Mouse (Mus musculus) hindbrain, embryonic 12.5 days (tissue): ENCODE results near the gene Rcbtb2. TPM values are rescaled to one million over a fixed set of nuclear protein-coding genes. Genes with fewer than 3 reads are reported as not detected.

ENCODE experiments used
- ATAC-seq: fragments of 200-750 bp; cut with Nextera tagmentation; 2 replicates; pipeline ENCODE4 v1.8.0; 2017; ENCODE audit warnings: moderate TSS enrichment; ENCODE audit not compliant: low FRiP score
- H3K27ac ChIP-seq: fragments of 300-500 bp; sonication (generic); 2 replicates; pipeline ENCODE4 v1.5.1; 2016; ENCODE audit warnings: mild to moderate bottlenecking
- H3K27me3 ChIP-seq: fragments of 300-500 bp; sonication (generic); 2 replicates; pipeline ENCODE4 v1.6.1; 2016; ENCODE audit warnings: mild to moderate bottlenecking
- H3K36me3 ChIP-seq: fragments of 300-500 bp; sonication (generic); 2 replicates; pipeline ENCODE4 v1.6.1; 2016; ENCODE audit warnings: mild to moderate bottlenecking
- H3K4me1 ChIP-seq: fragments of 300-500 bp; sonication (generic); 2 replicates; pipeline ENCODE4 v1.6.1; 2016
- H3K4me2 ChIP-seq: fragments of 300-500 bp; sonication (generic); replicated peaks from 2 replicates; pipeline ENCODE4 v1.6.1; 2016; ENCODE audit warnings: mild to moderate bottlenecking
- H3K4me3 ChIP-seq: fragments of 300-500 bp; sonication (generic); 2 replicates; pipeline ENCODE4 v1.5.1; 2016; ENCODE audit warnings: mild to moderate bottlenecking
- H3K9ac ChIP-seq: fragments of 300-500 bp; sonication (generic); 2 replicates; pipeline ENCODE4 v1.6.1; 2016; ENCODE audit warnings: mild to moderate bottlenecking, moderate library complexity
- H3K9me3 ChIP-seq: fragments of 300-500 bp; sonication (generic); replicated peaks from 2 replicates; pipeline ENCODE4 v1.6.1; 2016; ENCODE audit warnings: mild to moderate bottlenecking
- WGBS: fragments of 180-500 bp; shearing (Covaris S2); methylation state at CpG from one replicate; pipeline ENCODE4 v1.1.7; 2016; 5-methylcytosine and 5-hydroxymethylcytosine counted together
- microRNA counts: library from miRNA; unstranded; fragments of <30 nt; microRNA quantifications from one replicate; lab custom pipeline; 2017
- microRNA-seq: library from miRNA; unstranded; fragments of <30 nt; microRNA quantifications from one replicate; pipeline ENCODE4, GENCODE M21; 2017
- polyA plus RNA-seq: library from polyadenylated mRNA; unstranded; fragments of >200 nt; fragmentation: Nextera tagmentation; extraction: Ambion mirVana; gene quantifications from 2 replicates; pipeline ENCODE4 v1.2.1, GENCODE M21; 2016

The Rcbtb2 gene
- polyA plus RNA-seq, 1 experiment from 2014 or later: 127 TPM

GRCm38 (mm10) chr14:73257348-73257747 lies 134.5 kb downstream of the Rcbtb2 start:
- no peak for ATAC-seq
- no peaks in the 10 kb centered on the region for H3K9me3 ChIP-seq

More at GRCm38 (mm10) chr14:73257348-73257747, 134.5 kb downstream of the Rcbtb2 start:
- peaks cover 5% of the 10 kb centered on the region; the same call in 1 of the 2 replicates for H3K4me1 ChIP-seq
- no peak overlapping the region for H3K9ac ChIP-seq
- WGBS: 83% methylated on average over 7 of the region's 7 CpGs
- H3K36me3 ChIP-seq: peaks cover 4% of the 10 kb centered on the region
- no peak overlapping the region for H3K27ac ChIP-seq
- no peak overlapping the region for H3K4me3 ChIP-seq
- H3K27me3 ChIP-seq: no peaks in the 10 kb centered on the region
- no peak overlapping the region for H3K4me2 ChIP-seq

MicroRNAs encoded within 50 kb of the gene (microRNA counts, 519-probe panel; counts per million panel counts)
- 470 counts per million, percentile 58 among the panel's probes with 10 or more counts for microRNA mmu-miR-687 (lab: Ali Mortazavi, UCI)

Small RNA genes within 50 kb of the gene (microRNA-seq; reads per million reads assigned to microRNA genes)
- gene Mir687: not detected

Other genes starting within 250 kb of the Rcbtb2 start
- gene Cysltr2, start 73.9 kb upstream of the Rcbtb2 start, polyA plus RNA-seq: not detected in 2 replicates
- 12.9 and 14.0 TPM in 2 replicates for gene Lpar6, start 114.9 kb downstream of the Rcbtb2 start, polyA plus RNA-seq
- 34.2 and 36.4 TPM in 2 replicates for gene Rb1, start 202.8 kb downstream of the Rcbtb2 start, polyA plus RNA-seq